Mouse (Mus musculus) MEL (cell line): ENCODE measurements around the gene Nanog. TPM values are rescaled to one million over a fixed set of nuclear protein-coding genes. Genes with fewer than 3 reads are reported as not detected.

ENCODE experiments used
- DNase-seq: peaks from one replicate; pipeline ENCODE4 v3.0.0; 2011; ENCODE audit warnings: low read depth, low spot score
- H3K27ac ChIP-seq: 2 replicates; pipeline ENCODE4 v1.5.1; 2012; ENCODE audit warnings: low read depth, mild to moderate bottlenecking, control low read depth, low read length, moderate library complexity; ENCODE audit not compliant: control insufficient read depth
- H3K27me3 ChIP-seq, 2 experiments: fragments of 150-350 bp in 1 of 2; sonication (generic) in 1 of 2; 2 replicates each; pipeline ENCODE4 v1.6.1; 2012; ENCODE audit warnings: low read length in 2 of 2, mild to moderate bottlenecking in 2 of 2, improper control_type of control experiment in 1 of 2, moderate library complexity in 1 of 2; ENCODE audit not compliant: insufficient read depth in 2 of 2, control insufficient read depth in 1 of 2
- H3K36me3 ChIP-seq, 2 experiments: 2 replicates each; pipeline ENCODE4 v1.6.1; 2012 to 2014; ENCODE audit warnings: low read length in 2 of 2, improper control_type of control experiment in 1 of 2, inconsistent platforms in 1 of 2, mild to moderate bottlenecking in 1 of 2; ENCODE audit not compliant: insufficient read depth in 2 of 2, control insufficient read depth in 1 of 2
- H3K4me1 ChIP-seq, 2 experiments: fragments of 150-350 bp in 1 of 2; sonication (generic) in 1 of 2; 2 replicates each; pipeline ENCODE4 v1.6.1; 2012; ENCODE audit warnings: low read length in 2 of 2, improper control_type of control experiment in 1 of 2, mild to moderate bottlenecking in 1 of 2; ENCODE audit not compliant: insufficient read depth in 2 of 2, control insufficient read depth in 1 of 2
- H3K4me3 ChIP-seq, 2 experiments: fragments of 150-350 bp in 1 of 2; sonication (generic) in 1 of 2; 2 replicates each; pipeline ENCODE4 v1.5.1; 2012; ENCODE audit warnings: low read depth in 2 of 2, low read length in 2 of 2, mild to moderate bottlenecking in 2 of 2, moderate library complexity in 2 of 2, control low read depth in 1 of 2, improper control_type of control experiment in 1 of 2; ENCODE audit not compliant: control insufficient read depth in 1 of 2, insufficient read depth in 1 of 2
- H3K79me2 ChIP-seq: 2 replicates; pipeline ENCODE4 v1.6.1; 2012; ENCODE audit warnings: mild to moderate bottlenecking, low read length, moderate library complexity; ENCODE audit not compliant: control insufficient read depth, poor library complexity, insufficient read depth
- H3K9ac ChIP-seq: 2 replicates; pipeline ENCODE4 v1.6.1; 2012; ENCODE audit warnings: low read depth, mild to moderate bottlenecking, control low read depth, low read length, moderate library complexity; ENCODE audit not compliant: control insufficient read depth, poor library complexity, severe bottlenecking
- H3K9me3 ChIP-seq: fragments of 150-350 bp; sonication (generic); replicated peaks from 2 replicates; pipeline ENCODE4 v1.6.1; 2012; ENCODE audit warnings: mild to moderate bottlenecking, low read length, improper control_type of control experiment, moderate library complexity; ENCODE audit not compliant: insufficient read depth
- CTCF ChIP-seq, 3 experiments: IDR thresholded peaks in 2 of 3; conservative IDR thresholded peaks in 1 of 3; 2 replicates each; pipeline ENCODE4 v1.5.1; 2011 to 2012; ENCODE audit warnings: low read length in 3 of 3, low read depth in 2 of 3, mild to moderate bottlenecking in 2 of 3, improper control_type of control experiment in 1 of 3, inconsistent platforms in 1 of 3, mixed read lengths in 1 of 3, moderate library complexity in 1 of 3; ENCODE audit not compliant: control insufficient read depth in 1 of 3, insufficient read depth in 1 of 3, poor library complexity in 1 of 3, severe bottlenecking in 1 of 3
- E2F4 ChIP-seq: IDR thresholded peaks from 2 replicates; pipeline ENCODE4 v1.6.1; 2011; ENCODE audit warnings: low read depth, low read length, improper control_type of control experiment, borderline replicate concordance
- EP300 ChIP-seq, 2 experiments: IDR thresholded peaks; 2 replicates each; pipeline ENCODE4 v1.6.1; 2011; ENCODE audit warnings: improper control_type of control experiment in 2 of 2, low read length in 2 of 2, low read depth in 1 of 2, mild to moderate bottlenecking in 1 of 2
- ETS1 ChIP-seq: IDR thresholded peaks from 2 replicates; pipeline ENCODE4 v1.6.1; 2012; ENCODE audit warnings: low read depth, mild to moderate bottlenecking, inconsistent platforms, low read length, improper control_type of control experiment, moderate library complexity
- GABPA ChIP-seq: IDR thresholded peaks from 2 replicates; pipeline ENCODE4 v1.6.1; 2012; ENCODE audit warnings: low read depth, mild to moderate bottlenecking, inconsistent platforms, low read length, improper control_type of control experiment, moderate library complexity
- HCFC1 ChIP-seq: IDR thresholded peaks from 2 replicates; pipeline ENCODE4 v1.6.1; 2012; ENCODE audit warnings: low read depth, mild to moderate bottlenecking, inconsistent platforms, low read length, improper control_type of control experiment, moderate library complexity
- MAZ ChIP-seq: IDR thresholded peaks from 2 replicates; pipeline ENCODE4 v1.6.1; 2012; ENCODE audit warnings: low read depth, mild to moderate bottlenecking, inconsistent platforms, low read length, improper control_type of control experiment
- MXI1 ChIP-seq: IDR thresholded peaks from 2 replicates; pipeline ENCODE4 v1.6.1; 2011; ENCODE audit warnings: mild to moderate bottlenecking, low read depth, low read length, improper control_type of control experiment
- MYB ChIP-seq: IDR thresholded peaks from 2 replicates; pipeline ENCODE4 v1.6.1; 2011; ENCODE audit warnings: mild to moderate bottlenecking, low read depth, low read length, improper control_type of control experiment
- NELFE ChIP-seq: IDR thresholded peaks from 2 replicates; pipeline ENCODE4 v1.6.1; 2011; ENCODE audit warnings: low read depth, low read length, improper control_type of control experiment
- NRF1 ChIP-seq: IDR thresholded peaks from 2 replicates; pipeline ENCODE4 v1.6.1; 2014; ENCODE audit warnings: low read depth, mild to moderate bottlenecking, inconsistent platforms, low read length, improper control_type of control experiment, moderate library complexity; ENCODE audit not compliant: poor library complexity, insufficient read depth, severe bottlenecking
- POLR2AphosphoS5 ChIP-seq: IDR thresholded peaks from 2 replicates; pipeline ENCODE4 v1.6.1; 2012; ENCODE audit warnings: low read depth, borderline replicate concordance, mild to moderate bottlenecking, inconsistent platforms, low read length, moderate library complexity, mixed read lengths
- RAD21 ChIP-seq: IDR thresholded peaks from 2 replicates; pipeline ENCODE4 v1.6.1; 2011; ENCODE audit warnings: mild to moderate bottlenecking, low read depth, low read length, improper control_type of control experiment
- SMC3 ChIP-seq: IDR thresholded peaks from 2 replicates; pipeline ENCODE4 v1.6.1; 2011; ENCODE audit warnings: low read depth, low read length, improper control_type of control experiment
- TAL1 ChIP-seq: IDR thresholded peaks from 2 replicates; pipeline ENCODE4 v1.6.1; 2012; ENCODE audit warnings: mild to moderate bottlenecking, inconsistent platforms, low read length, moderate library complexity, mixed read lengths
- UBTF ChIP-seq: IDR thresholded peaks from 2 replicates; pipeline ENCODE4 v1.6.1; 2012; ENCODE audit warnings: low read depth, mild to moderate bottlenecking, inconsistent platforms, low read length, improper control_type of control experiment, moderate library complexity, borderline replicate concordance; ENCODE audit not compliant: insufficient read depth
- USF2 ChIP-seq, 2 experiments: IDR thresholded peaks; 2 replicates each; pipeline ENCODE4 v1.6.1; 2011 to 2012; ENCODE audit warnings: improper control_type of control experiment in 2 of 2, low read length in 2 of 2, borderline replicate concordance in 1 of 2, inconsistent platforms in 1 of 2, low read depth in 1 of 2, mild to moderate bottlenecking in 1 of 2; ENCODE audit not compliant: insufficient read depth in 1 of 2
- ZC3H11A ChIP-seq: IDR thresholded peaks from 2 replicates; pipeline ENCODE4 v1.6.1; 2012; ENCODE audit warnings: low read depth, mild to moderate bottlenecking, inconsistent platforms, low read length, improper control_type of control experiment
- ZMIZ1 ChIP-seq: IDR thresholded peaks from 2 replicates; pipeline ENCODE4 v1.6.1; 2012; ENCODE audit warnings: low read depth, mild to moderate bottlenecking, inconsistent platforms, low read length, improper control_type of control experiment, moderate library complexity
- polyA plus RNA-seq, 2 experiments: library from polyadenylated mRNA; stranded (reverse) in 1 of 2; unstranded in 1 of 2; fragments of >175 nt in 1 of 2; fragments of >200 nt in 1 of 2; gene quantifications; 2 replicates each; pipeline versions ENCODE4 v1.2.1 to v1.2.4; 2012; ENCODE audit warnings: low replicate concordance in 2 of 2, low read depth in 1 of 2; ENCODE audit not compliant: insufficient read length in 2 of 2, insufficient read depth in 1 of 2, missing spikeins in 1 of 2
- total RNA-seq: library from RNA; depleted of rRNA; stranded (reverse); fragments of 300-350 nt; gene quantifications from 2 replicates; pipeline ENCODE4 v1.2.3, GENCODE M21; 2012

Gene Nanog
- total and polyA plus RNA-seq, 3 experiments, result 0.63 TPM; not detected in 2

DNA sequence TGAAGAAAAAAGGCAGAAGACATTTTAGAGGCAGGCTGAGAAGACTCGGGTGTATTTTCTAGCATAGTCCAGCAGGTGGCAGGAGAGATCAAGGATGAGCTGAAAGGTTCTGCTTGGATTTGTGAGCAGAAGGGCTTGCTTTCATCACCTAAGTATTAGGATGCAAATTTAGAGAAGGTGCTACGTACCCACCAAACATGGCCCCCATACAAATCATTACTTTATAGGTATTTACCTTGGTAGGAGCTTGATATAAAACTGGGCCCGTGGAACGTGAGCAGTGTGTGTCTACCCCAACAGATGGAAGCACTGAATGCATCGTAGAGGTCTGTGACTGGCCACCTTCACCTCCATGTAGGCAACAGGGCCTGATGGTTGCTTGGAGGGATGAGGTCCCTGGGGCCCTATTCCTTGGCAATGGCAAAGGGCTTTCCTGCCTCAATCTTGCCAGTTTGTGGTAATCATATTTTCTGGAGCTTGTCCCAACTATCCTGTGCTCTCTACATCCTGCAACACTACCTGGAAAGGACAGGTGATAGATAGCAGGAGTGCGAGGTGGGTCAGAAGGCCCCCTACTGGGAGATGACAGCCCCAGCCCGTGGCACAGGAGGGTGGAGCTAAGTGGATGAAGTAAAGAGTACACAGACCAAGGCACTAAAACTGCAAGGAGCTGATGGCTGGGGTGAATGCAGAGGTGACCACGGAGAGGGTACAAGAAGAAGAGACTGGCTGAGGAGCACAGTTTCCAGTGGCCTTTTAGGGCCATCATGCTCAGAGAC lies 46.5 kb upstream of the Nanog start:
- no peak overlapping the region for H3K9ac ChIP-seq
- TF ChIP-seq MYB (no peak), SMC3 (peak; percentile 65), RAD21 (peak; percentile 73), CTCF (IDR thresholded peaks at IDR 0.05 in 2 of 3, conservative IDR thresholded peaks at IDR 0.05 in 1 of 3; ENCODE audit: control insufficient read depth in 1 of 3, insufficient read depth in 1 of 3, low read depth in 2 of 3, low read length in 3 of 3, poor library complexity in 1 of 3, severe bottlenecking in 1 of 3) (peak; percentile 50 to 75 (median 70)), ZC3H11A (peak; percentile 34; the same call in 1 of the 2 replicates)
- no peak overlapping the region for H3K4me3 ChIP-seq
- H3K4me1 ChIP-seq, result no peaks in the 10 kb centered on the region
- peak; percentile 67 for DNase-seq
- no peaks in the 10 kb centered on the region for H3K79me2 ChIP-seq
- H3K9me3 ChIP-seq, result no peaks in the 10 kb centered on the region
- no peaks in the 10 kb centered on the region for H3K36me3 ChIP-seq
- peaks cover 6 to 13% of the 10 kb centered on the region in 2 experiments for H3K27me3 ChIP-seq
- H3K27ac ChIP-seq, result no peak overlapping the region

GRCm38 (mm10) chr6:122662551-122663264 lies 44.6 kb upstream of the Nanog start:
- Histone ChIP-seq H3K9ac (no peak overlapping the region), H3K9me3 (no peaks in the 10 kb centered on the region), H3K36me3 (no peaks in the 10 kb centered on the region), H3K27me3 (peaks cover 6 to 13% of the 10 kb centered on the region in 2 experiments), H3K27ac (no peak overlapping the region), H3K4me3 (no peak overlapping the region), H3K4me1 (no peaks in the 10 kb centered on the region), H3K79me2 (no peaks in the 10 kb centered on the region)
- no peak for DNase-seq
- TF ChIP-seq NRF1 (no peak), E2F4 (no peak), CTCF (IDR thresholded peaks at IDR 0.05 in 2 of 3, conservative IDR thresholded peaks at IDR 0.05 in 1 of 3; ENCODE audit: control insufficient read depth in 1 of 3, insufficient read depth in 1 of 3, low read depth in 2 of 3, low read length in 3 of 3, poor library complexity in 1 of 3, severe bottlenecking in 1 of 3) (no peak), POLR2AphosphoS5 (no peak), ZMIZ1 (no peak), TAL1 (no peak), MAZ (no peak), USF2 (IDR thresholded peaks at IDR 0.05; ENCODE audit: borderline replicate concordance in 1 of 2, insufficient read depth in 1 of 2, low read depth in 1 of 2, low read length in 2 of 2) (no peak), NELFE (no peak), EP300 (IDR thresholded peaks at IDR 0.05; ENCODE audit: low read depth in 1 of 2, low read length in 2 of 2) (no peak), SMC3 (no peak), ETS1 (no peak), GABPA (no peak), HCFC1 (no peak), UBTF (no peak), MXI1 (no peak)
